Mouse (Mus musculus) monocyte, adult 5-6 weeks (primary cell): ENCODE measurements at regions not wholly inside any gene's neighbourhood (a gene's known extent, or its start where the extent isn't known, plus 50 kb on each side); places are given as distances from the start of the nearest gene placed in this dataset.

Experiments
- ATAC-seq: fragments of 153-309, 156-312 bp; replicated peaks from 2 replicates; pipeline ENCODE4 v1.8.0; 2017; ENCODE audit warnings: mild to moderate bottlenecking; ENCODE audit not compliant: low TSS enrichment, insufficient number of reproducible peaks, severe bottlenecking, poor library complexity, low FRiP score

- ATAC-seq = no peak
These were observed 66.9 kb upstream of the Zfp703 start for GRCm38 (mm10) chr8:26910186-26910585.

GRCm38 (mm10) chr8:26913562-26914529 is 63.3 kb upstream of the Zfp703 start:
- ATAC-seq = no peak

- no peak for ATAC-seq
These were observed 61.4 kb upstream of the Zfp703 start for GRCm38 (mm10) chr8:26915731-26916130.

GRCm38 (mm10) chr8:26921531-26922177 is 55.5 kb upstream of the Zfp703 start:
- no peak for ATAC-seq

- ATAC-seq = no peak
These were observed 55.0 kb upstream of the Zfp703 start for GRCm38 (mm10) chr8:26922178-26922540.

- ATAC-seq = no peak
These were observed 54.0 kb upstream of the Zfp703 start for GRCm38 (mm10) chr8:26923166-26923565.
